Mouse (Mus musculus): ENCODE data around the gene Atrn.

The Atrn gene

DNA sequence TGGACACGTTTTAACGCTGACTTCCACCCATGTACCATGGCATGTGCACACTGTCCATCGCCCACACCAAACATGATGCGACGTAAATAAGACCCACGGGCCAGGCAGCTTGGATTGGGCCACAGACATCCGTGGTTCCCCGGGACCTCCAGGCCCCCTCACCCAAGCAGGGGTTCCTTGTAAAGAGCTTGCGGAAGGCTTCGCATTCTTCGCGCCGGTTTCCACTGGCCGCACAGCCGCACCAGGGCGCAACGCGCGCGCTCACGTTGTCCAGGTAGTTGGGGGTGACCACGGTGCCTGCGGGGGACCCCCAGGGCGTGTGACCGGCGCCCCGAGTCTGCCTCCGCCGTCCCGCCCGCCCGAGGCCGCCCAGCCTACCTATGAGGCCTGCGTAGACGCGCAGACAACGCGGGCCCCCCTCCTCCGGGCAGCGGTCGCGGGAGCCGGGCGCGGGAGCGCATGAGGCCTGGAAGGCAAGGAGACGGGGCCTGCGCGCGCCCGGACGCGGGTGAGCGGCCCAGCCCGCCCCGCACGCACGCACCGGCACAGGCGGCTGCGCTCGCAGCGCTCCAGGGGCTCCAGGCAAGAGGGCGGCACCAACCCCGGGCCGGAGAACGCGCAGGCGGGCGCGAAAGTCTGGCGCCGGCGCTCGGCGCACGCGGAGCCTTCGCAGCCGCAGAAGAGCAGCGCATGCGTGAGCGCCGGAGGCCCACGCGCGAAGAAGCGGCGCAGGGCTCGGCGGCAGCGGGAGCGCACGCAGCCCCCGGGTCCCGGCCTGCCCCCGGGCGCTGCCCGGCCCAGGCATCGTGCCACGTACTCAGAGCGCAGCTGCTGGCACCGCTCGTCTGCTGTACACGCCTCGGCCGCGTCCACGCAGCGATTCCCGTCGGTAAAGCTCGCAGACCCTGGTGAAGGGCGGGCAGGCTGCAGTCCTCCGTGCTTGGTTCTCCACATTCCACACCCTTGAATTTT is 134.8 kb downstream of the Atrn start:
- no peak for DNase-seq (ENCODE audit: low read depth)

- no peak for DNase-seq (ENCODE audit: low read depth)
These were observed 136.7 kb downstream of the Atrn start, which contains the start of gene Gfra4 for GRCm38 (mm10) chr2:131042988-131043387. Gene Gfra4 (minus strand): TSS chr2:131043088.

GRCm38 (mm10) chr2:131044354-131044852 is 138.1 kb downstream of the Atrn start:
- no peak for DNase-seq (ENCODE audit: low read depth)

DNA sequence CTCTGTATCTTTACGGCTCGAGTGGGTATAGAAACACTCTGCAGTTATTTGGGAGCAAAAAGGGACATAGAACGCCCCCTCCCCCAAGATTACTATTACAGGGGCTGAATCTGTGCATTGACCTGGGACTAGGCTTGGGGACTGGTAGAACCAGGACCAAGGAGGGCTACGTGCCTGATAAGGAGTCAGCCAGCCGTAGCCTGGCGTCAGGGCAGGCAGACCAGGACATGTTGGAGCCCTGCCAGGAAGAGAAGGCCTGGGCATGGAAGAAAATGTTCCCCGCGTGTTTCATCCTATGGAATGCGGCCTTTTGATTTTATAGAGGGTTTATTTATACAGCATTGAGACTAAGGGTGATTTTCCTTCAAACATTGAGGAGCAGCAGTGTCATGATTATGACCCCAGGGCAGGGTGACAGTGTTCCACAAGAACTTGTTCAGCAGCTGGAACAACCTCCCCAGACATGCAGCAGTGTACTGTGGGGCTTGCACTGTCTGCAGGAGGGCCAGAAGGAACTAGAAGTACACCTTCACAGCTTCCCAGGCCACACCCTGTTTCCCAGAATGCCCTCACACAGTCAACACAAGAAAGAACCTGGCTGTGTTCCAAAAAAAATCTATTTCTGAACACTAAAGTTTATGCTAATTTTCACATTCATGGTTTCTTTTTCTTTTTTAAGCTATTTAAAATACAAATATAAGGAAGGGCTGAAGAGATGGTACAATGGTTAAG is 138.9 kb downstream of the Atrn start:
- no peak for DNase-seq (ENCODE audit: low read depth)

- no peak for DNase-seq (ENCODE audit: low read depth)
These were observed 139.7 kb downstream of the Atrn start for GRCm38 (mm10) chr2:131046025-131046424.

- DNase-seq (ENCODE audit: low read depth) = peak; percentile 52
These were observed 145.7 kb downstream of the Atrn start for GRCm38 (mm10) chr2:131052043-131052442.

DNA sequence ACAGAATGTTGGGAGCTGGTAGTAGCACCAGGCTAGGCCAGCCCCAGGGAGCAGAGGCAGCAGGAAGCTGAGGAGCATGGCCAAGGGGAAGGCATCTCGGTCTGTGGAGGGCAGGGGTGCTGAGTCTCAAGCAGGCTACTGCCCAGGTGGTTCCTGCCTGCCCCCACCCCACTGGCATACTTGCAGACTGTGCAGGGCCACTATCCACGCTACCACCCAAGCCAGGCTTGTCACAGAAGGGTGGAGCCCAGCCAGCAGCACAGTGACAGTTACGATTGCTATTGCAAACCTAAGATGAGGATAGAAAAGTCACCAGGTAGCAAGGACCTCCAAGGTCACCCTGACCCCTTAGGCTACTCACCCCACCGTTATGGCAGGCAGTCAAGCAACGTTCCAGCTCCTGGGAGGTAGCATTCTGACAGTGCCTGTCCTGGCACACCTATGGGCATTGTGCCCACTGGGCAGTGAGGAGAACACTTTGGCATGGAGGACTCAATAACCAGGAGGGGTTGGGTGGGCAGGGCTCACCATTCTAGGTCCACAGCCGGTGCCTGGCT is 146.6 kb downstream of the Atrn start:
- DNase-seq (ENCODE audit: low read depth) = no peak

GRCm38 (mm10) chr2:131053851-131054645 is 147.8 kb downstream of the Atrn start:
- DNase-seq (ENCODE audit: low read depth) = no peak

DNA sequence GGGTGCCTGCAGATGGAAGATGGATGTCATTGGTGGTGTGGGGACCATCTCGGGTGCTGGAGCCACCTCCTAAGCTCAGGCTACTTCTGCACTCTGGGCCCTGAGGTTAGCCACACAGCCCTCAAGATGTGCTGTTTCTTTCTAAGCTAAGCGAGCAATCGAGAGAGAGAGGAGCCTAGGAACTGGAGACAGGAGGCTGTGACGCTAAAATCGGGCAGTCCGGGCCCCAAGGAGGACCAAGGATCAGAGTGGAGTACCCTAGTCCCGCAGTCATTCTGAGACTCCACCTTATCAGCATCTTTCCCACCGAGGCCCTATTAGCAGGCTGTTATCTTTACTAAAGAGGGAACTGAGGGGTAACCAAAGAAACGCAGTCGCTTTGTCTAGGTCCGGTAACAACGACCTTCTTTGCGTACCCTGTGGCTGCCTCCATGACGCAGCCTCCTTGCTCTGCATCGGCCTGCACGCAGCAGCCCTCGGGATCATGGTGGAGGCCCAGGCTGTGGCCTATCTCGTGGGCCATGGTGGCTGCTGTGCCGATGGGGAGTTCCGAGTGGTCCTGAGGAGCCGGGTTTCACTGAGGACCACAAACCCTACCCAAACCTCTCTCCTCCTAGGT is 148.5 kb downstream of the Atrn start:
- no peak for DNase-seq (ENCODE audit: low read depth)

DNA sequence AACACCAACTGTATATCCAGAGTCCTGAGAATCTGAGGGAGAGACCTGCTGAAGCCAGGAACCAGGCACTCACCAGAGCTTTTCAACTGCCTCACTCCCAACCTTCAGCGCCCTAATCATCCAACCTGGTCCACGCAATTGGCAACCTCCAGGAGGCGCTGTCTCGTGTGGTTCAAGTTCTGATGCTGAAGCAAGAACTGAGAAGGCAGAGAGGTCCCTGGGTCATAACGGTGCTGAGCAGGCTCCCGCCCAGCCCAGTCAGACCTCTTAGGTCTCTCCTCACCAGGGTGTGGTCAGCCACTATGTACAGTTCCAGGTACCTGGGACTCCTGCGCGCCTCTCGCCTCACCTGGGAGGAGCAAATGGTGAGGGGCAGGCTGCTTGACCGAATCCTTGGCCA is 149.3 kb downstream of the Atrn start:
- peak; percentile 71 for DNase-seq (ENCODE audit: low read depth)

- no peak for DNase-seq (ENCODE audit: low read depth)
These were observed 149.9 kb downstream of the Atrn start for GRCm38 (mm10) chr2:131056191-131056590.

- no peak for DNase-seq (ENCODE audit: low read depth)
These were observed 152.4 kb downstream of the Atrn start for GRCm38 (mm10) chr2:131058672-131059071.

DNA sequence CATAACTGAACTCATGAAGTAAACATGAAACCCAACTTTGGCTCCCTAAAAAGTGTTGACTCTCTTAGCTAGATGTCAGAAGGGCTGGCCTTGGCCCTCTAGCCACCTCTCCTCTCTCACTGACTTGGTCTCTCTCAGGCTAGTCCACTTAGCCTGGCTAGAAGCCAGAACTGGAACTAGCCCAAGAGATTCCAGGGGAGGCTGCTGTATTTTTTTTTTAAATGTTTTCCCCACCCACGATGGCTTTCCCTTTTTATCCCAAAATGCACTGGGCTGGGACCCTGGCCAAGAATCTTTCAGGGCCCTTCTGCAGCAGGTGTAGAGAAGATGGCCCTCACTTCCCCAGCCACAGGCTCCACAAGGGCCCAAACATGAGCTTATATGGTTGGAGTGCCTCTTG is 153.1 kb downstream of the Atrn start:
- DNase-seq (ENCODE audit: low read depth) = no peak

GRCm38 (mm10) chr2:131059781-131060540 is 153.7 kb downstream of the Atrn start:
- DNase-seq (ENCODE audit: low read depth) = no peak

GRCm38 (mm10) chr2:131060784-131061183 is 154.5 kb downstream of the Atrn start:
- DNase-seq (ENCODE audit: low read depth) = no peak

GRCm38 (mm10) chr2:131061607-131062006 is 155.3 kb downstream of the Atrn start:
- DNase-seq (ENCODE audit: low read depth) = no peak

- no peak for DNase-seq (ENCODE audit: low read depth)
These were observed 157.1 kb downstream of the Atrn start, which contains the start of gene Adam33 for GRCm38 (mm10) chr2:131063404-131063864. Gene Adam33 (minus strand): TSS chr2:131063814.

DNA sequence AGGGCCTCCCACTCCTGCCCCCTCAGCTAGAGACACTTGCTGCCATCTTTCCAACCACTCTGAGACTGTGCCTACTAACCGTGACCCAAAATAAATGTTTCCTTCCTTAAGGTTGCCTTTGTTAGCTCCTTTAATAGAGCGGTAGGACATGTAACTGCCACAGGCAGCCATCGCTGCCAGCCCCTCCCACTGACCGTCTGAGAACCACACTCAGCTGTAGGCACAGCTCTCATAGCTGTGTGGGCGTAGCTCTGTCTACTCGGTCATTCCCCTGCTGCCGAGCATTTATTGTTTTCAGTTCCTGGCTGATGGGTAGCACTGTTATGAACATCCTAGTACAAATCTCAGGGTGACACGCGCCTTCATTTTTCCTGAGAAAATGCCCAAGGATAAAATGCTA is 160.0 kb downstream of the Atrn start:
- DNase-seq (ENCODE audit: low read depth) = no peak

DNA sequence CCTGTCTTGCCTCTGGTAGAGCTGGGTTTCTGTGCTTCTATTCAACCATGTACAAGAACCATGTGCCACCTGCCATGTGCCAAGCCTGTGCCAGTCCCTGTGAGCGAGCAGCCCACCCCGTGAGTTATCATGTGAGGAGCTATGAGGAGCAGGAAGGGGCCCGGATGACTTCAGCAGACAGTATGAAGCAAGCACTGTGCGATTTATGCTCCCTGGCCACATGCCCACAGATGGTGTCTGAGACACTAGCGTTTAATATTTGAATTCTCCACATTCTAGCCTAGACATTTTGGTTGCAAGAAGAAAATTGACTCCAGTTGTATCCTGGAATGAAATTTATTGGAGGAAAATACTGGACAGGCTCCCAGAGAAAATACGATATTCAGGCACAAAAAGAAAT is 161.2 kb downstream of the Atrn start:
- no peak for DNase-seq (ENCODE audit: low read depth)

DNA sequence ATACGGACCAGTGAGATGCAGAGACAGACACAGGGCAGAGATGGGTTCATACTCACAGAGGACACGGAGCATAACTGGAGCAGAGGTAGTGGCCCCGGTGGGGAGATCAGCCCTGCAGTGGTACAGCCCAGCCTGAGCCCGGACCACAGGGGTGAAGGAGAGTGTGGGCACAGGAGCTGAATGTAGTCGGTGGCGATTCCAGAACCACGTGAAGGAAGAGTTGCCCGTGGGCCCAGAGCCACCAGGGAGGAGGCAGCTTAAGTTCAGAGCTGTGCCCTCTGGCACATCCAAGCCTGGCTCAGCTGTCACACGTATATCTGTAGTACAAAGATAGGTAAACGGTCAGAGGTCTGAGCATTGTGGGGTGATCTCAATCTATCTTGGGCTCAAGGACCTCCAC is 166.2 kb downstream of the Atrn start:
- no peak for DNase-seq (ENCODE audit: low read depth)
